Mouse (Mus musculus) hindbrain, embryonic 10.5 days (tissue): ENCODE results near the gene Platr17. TPM values are rescaled to one million over a fixed set of nuclear protein-coding genes. Genes with fewer than 3 reads are reported as not detected.

Experiments used
- DNase-seq: peaks from one replicate; pipeline ENCODE4 v3.0.0-alpha.2; 2017; ENCODE audit warnings: low spot score
- H3K27ac ChIP-seq: fragments of 300-500 bp; sonication (generic); 2 replicates; pipeline ENCODE4 v1.5.1; 2016; ENCODE audit warnings: mild to moderate bottlenecking, moderate library complexity
- H3K27me3 ChIP-seq: fragments of 300-500 bp; sonication (generic); 2 replicates; pipeline ENCODE4 v1.6.1; 2016; ENCODE audit warnings: mild to moderate bottlenecking; ENCODE audit not compliant: poor library complexity, insufficient read depth, severe bottlenecking
- H3K36me3 ChIP-seq: fragments of 300-500 bp; sonication (generic); 2 replicates; pipeline ENCODE4 v1.6.1; 2016; ENCODE audit warnings: mild to moderate bottlenecking, moderate library complexity
- H3K4me1 ChIP-seq: fragments of 300-500 bp; sonication (generic); replicated peaks from 2 replicates; pipeline ENCODE4 v1.6.1; 2016; ENCODE audit warnings: mild to moderate bottlenecking
- H3K4me3 ChIP-seq: fragments of 300-500 bp; sonication (generic); 2 replicates; pipeline ENCODE4 v1.5.1; 2016; ENCODE audit warnings: mild to moderate bottlenecking, moderate library complexity
- H3K9me3 ChIP-seq: fragments of 300-500 bp; sonication (generic); 2 replicates; pipeline ENCODE4 v1.6.1; 2016; ENCODE audit warnings: mild to moderate bottlenecking, moderate library complexity
- WGBS: fragments of 180-500 bp; shearing (Covaris S2); methylation state at CpG from one replicate; pipeline ENCODE4 v1.1.7; 2016; 5-methylcytosine and 5-hydroxymethylcytosine counted together
- polyA plus RNA-seq: library from polyadenylated mRNA; unstranded; fragments of >200 nt; fragmentation: Nextera tagmentation; extraction: Ambion mirVana; gene quantifications from 2 replicates; pipeline ENCODE4 v1.2.1, GENCODE M21; 2016

Platr17 gene
- polyA plus RNA-seq, 1 experiment from 2014 or later, result 0.34 TPM

DNA sequence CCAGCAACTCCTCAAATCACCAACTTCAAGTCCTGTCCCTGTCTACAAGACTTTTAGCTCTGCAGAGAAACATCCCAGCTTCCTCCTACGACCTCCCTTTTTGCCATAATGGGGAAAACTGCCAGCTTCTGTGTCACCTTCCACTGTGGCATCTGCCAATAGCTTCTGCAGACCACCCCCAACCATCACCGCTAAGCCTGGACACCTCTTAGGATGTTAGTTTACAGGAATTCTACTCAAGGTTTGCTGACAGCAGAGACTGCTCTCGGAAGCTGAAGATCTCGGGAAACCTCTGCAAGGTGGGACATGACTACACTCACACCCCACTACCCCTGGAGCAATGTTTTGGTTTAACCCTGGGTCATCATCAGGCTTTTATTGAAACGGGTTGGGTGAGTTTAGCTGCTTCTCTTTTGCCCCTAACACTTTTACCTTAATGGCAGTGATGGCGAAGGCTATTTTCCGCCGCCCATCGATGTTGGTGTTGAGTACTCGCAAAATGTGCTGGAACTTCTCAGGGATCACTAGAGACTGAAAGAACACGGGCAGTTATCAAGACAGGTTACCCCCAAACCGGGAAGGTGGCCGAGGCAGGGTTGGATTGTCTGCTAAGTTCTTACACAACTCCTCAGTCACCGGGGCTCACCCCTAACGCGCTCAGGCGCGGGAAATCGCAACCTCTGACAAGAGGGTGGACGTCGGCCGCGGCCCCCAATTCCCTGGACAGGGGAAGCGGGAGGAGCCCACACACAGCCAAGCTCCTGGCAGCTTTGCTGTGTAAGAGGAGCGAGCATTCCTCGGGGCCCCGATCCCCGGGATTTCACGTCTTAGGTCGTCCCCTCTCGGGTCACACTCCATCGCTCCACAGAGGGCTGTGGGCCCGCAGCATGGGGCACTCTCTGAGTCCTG is 50.0 kb downstream of the Platr17 start:
- peaks cover 57% of the 10 kb centered on the region for H3K4me1 ChIP-seq

DNA sequence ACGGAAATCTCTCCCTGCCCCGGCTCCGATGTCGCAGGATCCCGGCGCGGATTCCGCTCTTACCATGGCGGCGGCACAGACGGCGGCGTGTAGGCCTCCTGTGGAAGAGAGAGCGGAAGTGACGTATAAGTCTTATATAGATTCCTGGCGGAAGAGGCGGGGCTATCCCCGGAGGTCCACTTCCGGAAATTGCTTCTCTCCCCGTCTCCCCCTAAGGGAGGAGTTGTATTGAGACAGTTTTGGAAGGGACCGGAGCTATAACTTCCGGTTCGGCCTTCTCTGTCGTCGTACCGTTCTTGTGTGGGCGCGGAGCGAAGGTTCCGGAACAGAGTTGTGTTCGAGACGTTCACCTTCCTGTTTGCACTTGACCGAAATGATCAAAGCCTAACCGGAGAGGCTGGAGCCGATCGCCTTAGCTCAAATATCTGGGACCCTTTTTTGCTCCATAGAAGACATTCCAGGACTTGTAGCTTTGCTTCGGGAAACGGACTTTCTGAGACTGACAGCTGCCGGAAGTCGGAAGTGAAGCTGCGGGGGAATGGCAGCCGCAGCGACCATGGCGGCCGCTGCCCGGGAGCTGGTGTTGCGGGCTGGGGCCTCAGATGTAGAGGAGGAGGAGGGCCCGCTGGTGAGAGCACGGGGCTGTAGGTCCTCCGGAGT is 50.8 kb downstream of the Platr17 start, which contains the start of the genes Vps52 and Rps18:
Gene Vps52 (plus strand): TSS at position 258 of the 660 bp plus-strand sequence.
Gene Rps18 (minus strand): TSS at position 447 of the 660 bp plus-strand sequence.
- H3K4me3 ChIP-seq, result peak within 1 kb of the TSS; percentile 96
- H3K27ac ChIP-seq, result peak within 1 kb of the TSS; percentile 97
- DNase-seq, result peak; percentile 95
- under 1% methylated on average over 50 of the region's 50 CpGs for WGBS
- peaks cover 68% of the 10 kb centered on the region for H3K36me3 ChIP-seq
- H3K9me3 ChIP-seq, result no peaks in the 10 kb centered on the region
- no peaks in the 10 kb centered on the region for H3K27me3 ChIP-seq
- H3K4me1 ChIP-seq, result peaks cover 50% of the 10 kb centered on the region

More for the DNA sequence above, 50.0 kb downstream of the Platr17 start:
- peak overlapping the region; percentile 97 for H3K27ac ChIP-seq
- no peaks in the 10 kb centered on the region for H3K27me3 ChIP-seq
- DNase-seq, result no peak
- WGBS, result 1% methylated on average over 33 of the region's 33 CpGs
- peaks cover 69% of the 10 kb centered on the region for H3K36me3 ChIP-seq
- no peaks in the 10 kb centered on the region for H3K9me3 ChIP-seq
- H3K4me3 ChIP-seq, result peak overlapping the region; percentile 96

Other genes with a start within 250 kb of the Platr17 start
- gene Hnrnpm, start 218.3 kb upstream of the Platr17 start, polyA plus RNA-seq, result 317 and 482 TPM in 2 replicates
- gene March2, start 186.5 kb upstream of the Platr17 start, polyA plus RNA-seq, result 36.7 and 45.4 TPM in 2 replicates
- gene Rab11b, start 144.6 kb upstream of the Platr17 start, polyA plus RNA-seq, result 367 and 495 TPM in 2 replicates
- 23.4 and 25.9 TPM in 2 replicates for gene Angptl4, start 123.3 kb upstream of the Platr17 start, polyA plus RNA-seq
- gene Kank3, start 94.6 kb upstream of the Platr17 start, polyA plus RNA-seq, result 26.2 and 28.5 TPM in 2 replicates
- 712 and 835 TPM in 2 replicates for gene Rps28, start 80.6 kb upstream of the Platr17 start, polyA plus RNA-seq
- 517 and 544 TPM in 2 replicates for gene Ndufa7, start 80.6 kb upstream of the Platr17 start, polyA plus RNA-seq
- 87.7 and 91.8 TPM in 2 replicates for gene Cd320, start 62.0 kb upstream of the Platr17 start, polyA plus RNA-seq
- not detected in 2 replicates for gene Gm7029, start 31.3 kb upstream of the Platr17 start, polyA plus RNA-seq
- gene Kifc1, start 14.5 kb upstream of the Platr17 start, polyA plus RNA-seq, result 6.3 and 7.1 TPM in 2 replicates
- gene Daxx, start 4.3 kb downstream of the Platr17 start, polyA plus RNA-seq, result 73.1 and 82.8 TPM in 2 replicates
- gene Tapbp, start 10.8 kb downstream of the Platr17 start, polyA plus RNA-seq, result 14.5 and 17.2 TPM in 2 replicates
- 23.0 and 24.0 TPM in 2 replicates for gene Zbtb22, start 10.8 kb downstream of the Platr17 start, polyA plus RNA-seq
- 45.2 and 55.7 TPM in 2 replicates for gene Rgl2, start 24.4 kb downstream of the Platr17 start, polyA plus RNA-seq
- 228 TPM in 2 replicates for gene Pfdn6, start 35.2 kb downstream of the Platr17 start, polyA plus RNA-seq
- 47.0 and 51.8 TPM in 2 replicates for gene Wdr46, start 35.5 kb downstream of the Platr17 start, polyA plus RNA-seq
- gene B3galt4, start 46.4 kb downstream of the Platr17 start, polyA plus RNA-seq, result 4.3 and 6.5 TPM in 2 replicates
- gene Vps52, start 50.7 kb downstream of the Platr17 start, polyA plus RNA-seq, result 55.0 and 63.9 TPM in 2 replicates
- gene Rps18, start 50.9 kb downstream of the Platr17 start, polyA plus RNA-seq, result 1,286 and 1,579 TPM in 2 replicates
- 27.1 and 30.9 TPM in 2 replicates for gene H2-K1, start 95.2 kb downstream of the Platr17 start, polyA plus RNA-seq
- gene Ring1, start 119.5 kb downstream of the Platr17 start, polyA plus RNA-seq, result 12.3 and 17.3 TPM in 2 replicates
- 65.5 and 73.0 TPM in 2 replicates for gene H2-Ke6, start 122.9 kb downstream of the Platr17 start, polyA plus RNA-seq
- gene Slc39a7, start 126.5 kb downstream of the Platr17 start, polyA plus RNA-seq, result 188 and 197 TPM in 2 replicates
- 49.1 and 56.4 TPM in 2 replicates for gene Rxrb, start 126.7 kb downstream of the Platr17 start, polyA plus RNA-seq
- gene Col11a2, start 134.3 kb downstream of the Platr17 start, polyA plus RNA-seq, result 0.99 and 1.7 TPM in 2 replicates
- 0.80 and 0.82 TPM in 2 replicates for gene H2-Oa, start 187.2 kb downstream of the Platr17 start, polyA plus RNA-seq
- 5.8 and 7.7 TPM in 2 replicates for gene H2-DMa, start 214.4 kb downstream of the Platr17 start, polyA plus RNA-seq
- 131 and 135 TPM in 2 replicates for gene Brd2, start 217.5 kb downstream of the Platr17 start, polyA plus RNA-seq
- 0.11 and 0.24 TPM in 2 replicates for gene H2-DMb2, start 238.2 kb downstream of the Platr17 start, polyA plus RNA-seq
- gene H2-DMb1, start 247.9 kb downstream of the Platr17 start, polyA plus RNA-seq, result 0.30 and 0.98 TPM in 2 replicates